Mouse (Mus musculus) kidney, postnatal 14 days (tissue): ENCODE data around the gene Tle3.

Source experiments
- DNase-seq: peaks from one replicate; pipeline ENCODE4 v3.0.0; 2022; ENCODE audit warnings: mixed read lengths

The Tle3 gene

DNA sequence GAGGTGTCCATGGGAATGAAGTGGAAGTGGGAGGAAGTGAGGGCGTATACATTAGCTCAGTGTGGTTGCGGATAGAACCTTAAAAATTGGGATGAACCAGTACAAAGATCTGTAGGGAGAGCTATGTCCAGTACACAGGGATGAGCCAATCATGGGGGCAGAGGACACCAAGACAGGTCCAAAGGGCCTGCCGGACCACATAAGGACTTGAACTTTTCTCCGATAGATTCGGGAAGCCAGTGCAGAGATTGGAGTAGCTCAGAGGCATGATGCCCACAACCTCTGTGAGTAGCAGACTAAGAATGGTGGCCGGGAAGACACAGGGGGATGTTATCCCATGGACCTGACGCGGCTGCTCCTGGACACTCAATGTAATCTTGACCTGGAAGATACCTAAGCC is 12.0 kb upstream of the Tle3 start:
- no peak for DNase-seq

DNA sequence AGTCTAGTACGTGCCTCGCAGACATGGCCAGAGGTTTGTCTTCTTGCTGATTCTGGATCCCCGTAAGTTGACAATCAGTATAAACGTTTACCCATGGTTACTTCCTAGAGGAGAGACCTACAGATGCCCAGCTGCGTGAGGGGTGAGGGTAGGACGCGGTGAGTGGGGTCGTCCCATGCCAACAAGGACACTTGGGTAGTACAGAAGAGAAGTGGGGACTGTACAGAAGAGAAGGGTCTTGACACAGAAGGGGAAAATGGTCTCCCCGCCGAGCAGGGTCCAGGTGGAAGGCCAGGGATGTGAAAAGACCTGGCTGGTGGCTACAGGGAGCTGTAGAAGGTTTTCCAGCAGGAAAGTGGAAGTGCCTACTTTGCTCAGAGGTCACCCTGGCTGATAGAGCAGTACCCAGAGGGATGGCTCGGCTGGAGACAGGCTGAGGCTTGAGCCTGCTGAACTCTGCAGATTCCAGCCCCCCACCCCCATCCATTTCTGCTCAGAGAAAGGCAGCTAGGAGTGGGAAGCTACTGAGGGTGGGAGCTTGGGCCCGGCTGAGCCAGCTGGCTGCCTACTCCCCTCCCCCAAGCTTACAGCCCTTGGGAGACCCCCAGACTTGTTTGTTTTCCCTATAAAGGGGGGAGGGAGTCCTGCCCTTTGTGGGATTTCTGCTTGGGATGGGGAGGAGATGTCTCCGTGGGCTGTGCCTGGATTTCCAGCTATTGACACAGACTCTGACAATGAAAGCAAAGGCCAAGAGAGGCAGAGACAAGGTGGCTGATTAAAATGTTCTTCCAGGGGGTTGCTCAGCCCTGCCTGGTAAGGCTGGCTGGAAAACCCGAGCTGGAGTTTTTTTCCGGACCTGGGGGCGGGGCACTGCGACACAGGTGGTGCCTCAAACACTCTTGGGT is 11.2 kb upstream of the Tle3 start:
- DNase-seq: peak; percentile 70

DNA sequence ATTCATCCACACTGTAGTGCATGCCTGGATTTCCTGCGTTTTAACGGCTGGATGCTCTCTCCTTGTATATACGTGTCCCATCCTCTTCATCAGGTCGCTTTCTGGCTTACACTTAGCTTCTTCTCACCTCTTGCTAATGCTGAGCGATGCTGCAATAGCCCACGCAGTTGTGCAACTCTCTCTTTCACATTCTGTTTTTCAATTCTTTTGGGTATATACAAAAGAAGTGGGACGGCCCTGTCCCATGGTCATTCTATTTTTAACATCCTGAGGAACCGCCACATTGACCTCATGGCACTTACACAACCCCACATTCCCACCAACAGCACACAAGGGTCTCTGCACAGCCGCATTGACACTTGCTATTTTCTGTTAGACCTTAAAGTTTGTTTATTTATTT is 9.0 kb upstream of the Tle3 start:
- no peak for DNase-seq

DNA sequence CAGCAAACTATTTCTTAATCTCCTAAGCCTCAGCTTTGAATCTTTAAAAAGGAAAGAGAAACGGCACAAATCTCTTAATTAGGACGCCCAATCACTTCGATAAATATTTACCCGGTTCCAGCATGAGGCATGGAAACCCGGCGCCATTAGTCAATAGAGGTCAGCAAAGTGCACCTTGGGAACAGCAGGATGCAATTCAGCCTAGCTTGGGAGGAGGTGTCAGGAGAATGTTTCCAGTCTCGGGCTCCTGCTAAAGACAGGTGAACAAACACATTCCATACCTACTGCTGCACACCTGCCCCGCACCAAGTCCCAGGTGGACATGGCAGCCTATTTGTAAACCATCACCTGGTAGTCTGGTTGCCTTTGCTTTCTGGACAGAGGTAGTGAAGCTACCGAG is 6.1 kb upstream of the Tle3 start:
- DNase-seq: no peak

DNA sequence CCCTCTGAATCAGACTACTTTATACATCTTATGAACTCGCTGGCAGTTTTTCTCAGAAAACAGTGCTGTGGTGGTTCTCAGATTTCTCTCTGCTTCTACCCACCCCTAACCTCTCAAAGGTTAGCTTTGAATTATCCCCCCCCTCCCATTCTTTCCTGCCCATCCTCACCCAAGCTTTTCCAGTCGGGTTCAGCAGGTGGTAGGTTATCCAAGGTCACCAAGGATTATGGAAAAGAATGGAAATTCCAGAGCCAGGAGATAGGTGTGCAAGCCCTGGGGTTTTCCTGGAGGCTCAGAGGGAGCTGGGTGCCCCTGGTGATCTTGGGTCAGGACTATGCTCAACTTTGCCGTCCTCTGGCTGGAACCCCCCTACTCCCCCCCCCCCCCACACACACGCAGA is 5.0 kb upstream of the Tle3 start:
- no peak for DNase-seq

DNA sequence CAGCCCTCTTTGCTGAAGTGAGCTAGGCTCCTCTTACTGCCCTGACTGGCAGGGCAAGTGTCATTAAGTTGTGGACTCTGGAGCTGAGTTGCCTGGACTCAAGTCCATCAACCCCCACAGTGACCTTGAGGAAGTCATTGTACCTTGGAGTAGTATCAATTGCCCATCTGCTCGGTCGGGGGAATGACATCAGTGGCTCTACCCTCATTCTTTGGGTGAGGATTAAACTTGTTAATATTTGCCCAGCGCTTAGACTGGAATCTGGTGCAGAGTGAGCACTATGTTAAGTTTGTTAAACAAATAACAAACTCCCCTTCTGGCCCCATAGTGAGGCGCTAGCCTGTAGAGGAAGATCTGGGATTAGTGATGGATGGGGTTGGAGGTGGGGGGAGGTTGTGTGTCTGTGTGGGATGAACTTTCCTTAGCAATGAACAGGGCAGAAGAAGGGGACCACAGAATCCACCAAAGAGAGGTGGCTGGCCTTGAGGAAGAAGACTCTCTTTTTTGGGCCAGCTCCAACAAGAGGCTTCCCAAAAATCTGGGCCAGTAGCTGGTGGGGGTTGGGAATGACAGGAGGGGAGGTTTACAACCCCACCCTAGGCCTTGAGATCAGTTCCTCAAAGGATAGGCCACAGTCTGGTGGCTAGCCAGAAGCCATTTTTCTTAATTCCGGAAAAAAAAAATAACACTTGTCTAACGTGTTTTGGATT is 4.2 kb upstream of the Tle3 start:
- peak; percentile 80 for DNase-seq

DNA sequence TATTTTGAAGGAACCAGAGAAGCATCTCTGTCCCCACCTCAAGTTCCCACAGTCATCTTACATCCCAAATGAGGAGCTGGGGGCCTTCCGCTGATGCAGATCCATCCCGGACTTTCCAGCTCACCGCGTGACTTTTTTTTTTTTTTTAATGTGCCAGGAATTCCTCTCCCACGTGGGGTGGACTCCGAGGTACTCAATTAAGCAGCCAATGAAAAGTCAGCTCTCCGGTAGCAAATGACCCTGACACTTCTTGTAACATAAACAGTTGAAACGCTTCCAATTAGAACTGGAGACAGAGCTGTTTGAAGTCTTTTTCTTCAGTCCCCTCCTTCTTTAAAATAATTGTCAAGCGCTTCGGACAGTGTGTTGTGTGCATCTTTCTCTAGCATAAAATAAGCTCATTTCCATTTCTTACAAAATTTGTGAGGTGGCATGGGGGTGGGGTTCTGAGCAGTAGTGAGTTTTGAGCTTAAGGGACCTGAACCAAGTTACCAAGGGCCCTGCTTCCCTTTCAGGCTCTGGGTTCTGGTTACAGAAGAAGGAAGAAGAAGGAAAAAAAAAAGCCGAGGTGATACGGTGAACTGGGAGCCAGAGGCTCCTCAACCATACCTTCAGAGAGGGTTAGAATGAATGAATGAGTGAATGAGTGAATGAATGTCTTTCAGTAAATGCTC is 3.5 kb upstream of the Tle3 start:
- DNase-seq: peak; percentile 93

DNA sequence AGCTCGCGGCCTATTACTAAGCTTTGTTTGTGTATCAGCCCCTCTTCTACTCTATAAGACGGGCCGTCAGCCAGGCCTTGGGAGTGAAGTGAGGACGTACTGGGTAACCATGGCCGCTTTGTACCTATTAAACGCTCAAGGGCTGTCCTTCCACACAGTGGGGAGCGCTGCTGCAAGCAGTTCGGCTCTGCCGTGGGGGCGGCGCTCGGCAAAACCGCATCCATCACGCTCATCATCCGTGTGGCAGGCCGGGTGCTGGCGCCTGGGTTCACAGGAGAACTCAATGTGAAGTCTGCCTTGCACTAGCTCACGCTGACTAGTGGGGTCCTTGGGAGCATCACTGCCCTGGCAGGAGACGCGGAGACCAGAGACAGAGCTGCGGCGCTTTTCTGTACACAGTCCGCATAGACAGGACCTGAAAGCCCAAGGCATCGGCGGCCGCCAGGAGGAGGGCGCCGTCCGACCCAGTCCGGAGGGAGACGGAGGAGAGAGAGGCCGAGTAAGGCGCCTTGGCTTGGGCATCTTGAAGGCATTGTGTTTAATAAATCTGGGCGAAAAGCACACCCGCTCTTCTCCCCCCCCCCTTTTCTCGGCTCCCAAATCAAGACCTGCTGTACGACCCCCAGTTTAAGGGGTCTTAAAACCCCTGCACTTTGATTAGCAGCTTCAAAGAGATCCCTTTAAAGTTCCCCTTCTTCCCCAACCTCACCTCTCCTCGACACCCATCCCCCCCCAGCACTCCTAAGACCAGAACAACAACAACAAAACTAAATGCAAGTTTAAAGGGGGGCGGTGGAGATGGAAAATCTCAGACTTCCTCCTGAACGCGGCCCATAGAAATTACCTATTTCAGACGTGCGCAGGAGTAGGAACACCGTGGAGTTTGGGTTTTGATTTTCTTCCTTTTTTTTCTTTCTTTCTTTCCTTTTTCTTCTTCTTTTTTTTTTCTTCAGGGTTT is 2.6 kb upstream of the Tle3 start:
- DNase-seq: peak; percentile 47

DNA sequence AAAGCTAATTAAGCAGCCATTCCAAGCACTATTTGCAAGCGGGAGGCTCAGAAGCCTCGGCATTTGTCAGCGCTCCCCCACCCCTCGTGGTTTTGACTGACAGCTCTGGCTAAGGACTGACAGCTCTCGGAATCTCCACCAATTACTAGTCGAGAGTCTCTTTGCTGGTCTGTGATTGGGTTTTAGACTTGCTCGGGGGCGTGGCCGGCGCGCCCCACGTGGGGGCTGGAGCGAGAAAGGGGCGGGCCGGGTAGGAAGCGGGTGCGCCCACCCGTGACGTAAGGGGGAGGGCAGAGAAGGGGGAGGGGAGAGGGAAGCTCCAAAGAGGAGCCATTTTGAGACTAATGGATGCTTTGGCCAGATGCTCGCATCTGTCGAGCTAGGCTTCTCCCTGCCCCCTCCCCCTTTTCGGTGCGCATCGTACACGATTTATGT is 1.7 kb upstream of the Tle3 start:
- DNase-seq: peak; percentile 98

DNA sequence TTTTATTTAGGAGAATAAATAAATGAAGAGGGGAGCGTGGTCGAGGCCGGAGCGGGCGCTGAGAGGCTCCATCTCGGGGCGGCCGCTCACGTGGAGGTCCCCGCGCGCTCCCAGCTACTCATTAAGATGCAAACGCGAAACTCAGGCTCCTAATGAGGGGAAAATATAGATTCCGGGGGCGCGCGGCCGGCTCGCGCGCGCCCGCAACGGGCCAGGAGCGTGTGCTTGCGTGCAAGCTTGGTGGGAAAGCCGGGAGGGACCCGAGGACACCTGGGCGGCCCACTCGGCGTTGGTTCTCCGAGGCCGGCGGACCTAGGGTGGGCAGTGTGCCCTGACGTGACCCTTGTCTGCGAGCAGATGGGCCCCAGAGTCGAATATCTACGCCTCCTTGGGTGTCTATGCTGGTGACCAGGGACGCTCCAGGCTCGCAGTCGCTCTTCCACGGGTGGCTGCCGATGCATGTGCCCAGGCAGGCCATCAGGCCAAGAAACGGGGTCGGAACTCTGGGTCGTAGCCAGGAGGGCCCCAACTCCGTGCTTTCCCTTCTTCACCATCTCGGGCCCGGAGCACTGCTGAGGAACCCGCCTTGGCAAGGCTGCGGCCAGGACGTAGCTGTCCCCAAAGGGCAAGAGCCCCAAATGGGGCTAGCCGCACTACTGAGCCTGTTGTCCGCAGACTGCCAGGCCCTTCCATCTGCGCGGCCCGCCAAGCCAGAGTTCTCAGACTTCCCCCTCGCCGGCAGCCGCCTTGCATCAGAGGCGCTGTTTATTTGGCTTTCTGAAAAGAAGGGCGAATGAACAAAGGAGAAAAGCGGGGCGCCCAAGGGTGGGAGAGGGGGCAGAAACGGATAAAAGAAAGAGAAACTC is 1.0 kb upstream of the Tle3 start:
- DNase-seq: peak; percentile 83

DNA sequence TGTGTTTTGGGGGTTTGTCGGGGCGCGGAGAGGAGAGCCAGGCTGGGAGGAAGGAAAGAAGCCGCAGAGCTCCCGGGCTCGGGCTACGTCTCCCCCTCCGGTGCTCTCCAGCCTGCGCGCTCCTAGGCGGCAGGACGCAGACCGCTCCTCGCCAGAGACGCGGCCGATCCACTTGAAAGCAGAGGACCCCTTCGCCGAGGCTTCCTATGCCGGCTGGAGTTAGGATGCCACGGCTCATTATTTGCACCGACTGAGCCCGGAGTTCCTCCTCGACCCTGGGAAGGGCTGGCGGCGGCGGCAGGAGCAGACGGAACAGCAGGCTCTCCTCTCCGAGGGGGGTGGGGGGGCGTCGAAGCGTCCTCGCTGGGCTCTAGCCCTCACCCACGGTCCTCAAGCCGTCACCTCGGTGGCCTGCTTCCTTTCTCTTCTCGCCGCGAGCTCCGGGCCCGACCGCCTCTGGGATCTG is 377 bp downstream of the Tle3 start:
- DNase-seq: no peak

DNA sequence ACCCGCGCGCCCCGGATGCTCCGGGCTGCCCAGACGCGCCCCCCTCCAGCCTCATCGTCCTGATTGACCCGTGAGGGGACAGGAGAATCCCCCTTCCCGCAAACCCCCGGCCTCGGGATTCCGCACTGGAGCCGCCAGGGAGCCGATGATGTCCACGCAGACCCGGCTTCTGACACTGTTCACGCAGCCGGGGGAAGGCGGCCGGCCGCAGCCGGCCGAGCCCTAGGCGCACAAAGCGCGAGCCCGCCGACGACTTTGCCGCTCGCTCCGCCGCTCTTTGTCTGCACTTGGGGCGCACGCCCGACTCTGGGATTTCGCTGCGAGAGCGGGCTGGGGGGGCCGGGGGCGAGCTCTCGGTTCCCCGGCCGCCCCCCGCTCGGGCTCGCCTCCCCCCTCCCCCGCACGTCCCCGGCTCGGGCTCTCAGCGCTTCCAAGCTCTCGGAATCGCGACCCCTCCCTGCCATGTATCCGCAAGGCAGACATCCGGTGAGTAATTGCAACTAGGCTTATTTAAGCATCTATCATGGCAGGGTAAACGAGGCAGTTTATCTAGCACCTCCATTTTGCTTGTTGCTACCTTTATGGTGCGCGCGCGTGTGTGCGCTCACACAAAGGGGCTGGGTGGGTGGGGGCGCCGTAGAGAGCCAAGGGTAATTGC is 939 bp downstream of the Tle3 start:
- DNase-seq: peak; percentile 69

DNA sequence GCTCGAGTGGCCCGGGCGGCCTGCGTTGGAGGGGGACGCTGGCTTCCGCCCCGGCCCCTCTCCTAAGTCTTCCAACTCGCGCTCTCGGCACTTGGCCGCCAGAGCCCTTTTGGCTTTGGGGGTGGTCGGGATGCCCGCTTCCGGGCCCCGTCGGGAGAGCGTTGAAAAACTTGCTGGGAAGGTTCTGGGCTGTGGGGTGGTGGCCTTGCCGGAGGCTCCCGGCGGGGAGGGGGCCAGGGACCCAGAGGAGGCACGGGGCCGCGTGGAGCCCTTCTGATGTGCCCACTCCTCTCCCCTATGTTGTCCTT is 1.4 kb downstream of the Tle3 start:
- DNase-seq: no peak

DNA sequence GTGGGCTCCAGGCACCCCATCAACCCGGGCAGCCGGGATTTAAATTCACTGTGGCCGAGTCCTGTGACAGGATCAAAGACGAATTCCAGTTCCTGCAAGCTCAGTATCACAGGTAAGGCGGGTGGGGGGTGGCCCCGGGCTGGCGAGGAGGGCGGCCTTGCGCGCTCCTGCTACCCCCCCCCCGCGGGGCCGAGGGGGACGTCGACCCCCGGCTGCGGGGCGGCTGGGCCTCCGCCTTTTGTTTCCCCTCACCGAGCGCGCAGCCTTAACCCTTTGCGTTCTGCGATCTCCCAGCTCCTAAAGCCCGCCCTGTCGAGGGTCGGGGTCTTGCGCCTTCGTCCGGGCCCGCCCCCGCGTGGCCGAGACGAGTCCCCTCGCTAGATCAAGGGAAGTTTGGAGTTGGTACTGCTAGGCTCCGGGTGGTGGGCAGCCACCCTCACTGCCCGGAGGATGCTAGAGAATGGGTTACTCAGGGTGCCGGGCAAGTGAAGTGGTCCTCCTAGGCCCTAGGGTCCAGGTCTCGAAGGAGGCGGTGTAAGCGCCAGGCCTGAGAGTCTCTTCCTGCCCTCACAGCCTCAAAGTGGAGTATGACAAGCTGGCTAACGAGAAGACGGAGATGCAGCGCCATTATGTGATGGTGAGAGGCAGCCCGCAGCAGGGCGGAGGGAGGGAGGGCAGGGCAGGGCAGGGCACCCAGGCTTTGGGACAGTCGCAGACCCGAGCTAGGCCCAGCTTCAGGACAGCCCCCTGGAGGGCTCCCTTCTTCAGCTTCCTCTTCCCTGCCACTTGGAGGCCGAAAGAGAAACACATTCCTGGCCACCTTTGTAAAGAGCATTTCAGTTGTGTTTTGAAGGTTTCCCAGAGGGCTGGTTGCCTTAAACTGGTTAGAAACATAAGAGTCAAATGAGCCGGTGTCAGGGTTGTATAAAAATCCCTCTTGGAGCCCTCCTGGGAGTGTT is 2.1 kb downstream of the Tle3 start:
- DNase-seq: peak; percentile 56

DNA sequence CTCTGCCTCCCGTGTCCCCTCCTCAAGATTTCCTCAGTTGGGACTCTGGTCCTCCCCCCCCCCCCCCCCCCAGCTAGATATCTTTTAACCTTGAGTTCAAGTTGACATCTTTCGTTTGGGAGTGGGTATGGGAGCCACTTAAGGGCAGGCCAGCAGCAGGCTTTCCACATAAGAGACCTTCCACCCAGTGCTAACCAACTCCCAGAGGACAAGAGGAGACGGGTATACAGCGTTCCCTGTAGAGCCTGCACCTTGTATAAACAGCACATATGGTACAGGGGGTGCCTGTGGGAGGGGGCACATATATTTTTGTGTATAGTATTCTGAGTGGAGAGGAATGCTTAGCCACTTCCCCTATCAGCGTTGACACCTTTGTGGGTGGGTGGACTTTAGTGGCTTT is 2.8 kb downstream of the Tle3 start:
- DNase-seq: no peak

DNA sequence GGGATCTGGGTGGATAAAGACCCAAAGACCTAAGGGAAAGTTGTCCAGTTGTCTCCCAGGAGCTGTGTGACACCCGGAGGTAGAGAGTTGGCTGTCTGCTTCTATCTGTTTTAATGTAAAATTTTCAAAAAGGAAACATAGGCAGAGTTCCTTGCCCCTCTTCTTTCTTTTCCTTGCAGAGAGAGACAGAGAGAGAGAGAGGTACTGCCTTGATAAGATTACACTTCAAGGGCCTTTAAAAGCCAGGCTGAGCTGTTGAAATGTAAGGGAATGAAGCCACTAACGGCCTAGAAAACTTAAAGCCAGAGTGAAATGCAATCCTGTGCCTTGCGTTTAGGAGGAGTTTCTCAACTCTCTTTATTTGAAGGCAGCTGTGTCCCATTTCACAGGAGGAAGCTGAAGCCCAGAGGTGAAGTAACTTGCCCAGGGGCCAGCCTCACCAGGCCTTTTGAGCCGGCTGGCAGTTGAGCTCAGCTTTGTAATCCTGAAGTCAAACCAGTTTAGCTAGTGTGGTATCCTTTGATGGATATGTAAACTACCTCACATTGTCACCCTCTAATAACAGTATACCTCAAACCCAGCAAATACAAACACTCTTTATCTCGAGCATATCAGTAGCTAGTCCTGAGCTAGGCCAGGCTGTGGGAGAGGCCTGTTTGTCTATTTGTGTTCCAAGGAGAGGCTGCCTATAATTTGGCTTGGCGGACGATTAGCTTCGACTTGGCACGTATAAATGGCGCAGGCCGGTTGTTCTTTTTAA is 3.8 kb downstream of the Tle3 start:
- DNase-seq: no peak

DNA sequence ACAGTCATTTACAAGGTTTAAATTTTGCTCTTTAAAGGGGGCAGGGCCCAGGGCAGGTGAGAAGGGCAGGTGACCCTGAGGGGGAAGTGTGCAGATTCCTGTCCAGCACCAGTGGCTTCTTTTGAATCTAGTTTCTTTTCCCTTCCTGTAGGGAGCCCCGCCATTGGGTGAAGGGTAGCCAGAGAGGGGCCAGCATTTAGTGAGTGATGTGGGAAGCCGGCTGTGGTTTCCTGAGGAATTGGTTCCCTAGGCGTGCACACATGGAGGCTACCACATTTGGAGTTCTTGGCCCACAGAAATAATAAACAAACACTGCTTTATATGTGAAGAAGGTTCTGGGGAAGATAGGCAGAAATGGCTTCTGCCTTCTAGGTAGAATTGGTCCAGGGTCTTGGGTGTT is 4.5 kb downstream of the Tle3 start:
- DNase-seq: no peak

DNA sequence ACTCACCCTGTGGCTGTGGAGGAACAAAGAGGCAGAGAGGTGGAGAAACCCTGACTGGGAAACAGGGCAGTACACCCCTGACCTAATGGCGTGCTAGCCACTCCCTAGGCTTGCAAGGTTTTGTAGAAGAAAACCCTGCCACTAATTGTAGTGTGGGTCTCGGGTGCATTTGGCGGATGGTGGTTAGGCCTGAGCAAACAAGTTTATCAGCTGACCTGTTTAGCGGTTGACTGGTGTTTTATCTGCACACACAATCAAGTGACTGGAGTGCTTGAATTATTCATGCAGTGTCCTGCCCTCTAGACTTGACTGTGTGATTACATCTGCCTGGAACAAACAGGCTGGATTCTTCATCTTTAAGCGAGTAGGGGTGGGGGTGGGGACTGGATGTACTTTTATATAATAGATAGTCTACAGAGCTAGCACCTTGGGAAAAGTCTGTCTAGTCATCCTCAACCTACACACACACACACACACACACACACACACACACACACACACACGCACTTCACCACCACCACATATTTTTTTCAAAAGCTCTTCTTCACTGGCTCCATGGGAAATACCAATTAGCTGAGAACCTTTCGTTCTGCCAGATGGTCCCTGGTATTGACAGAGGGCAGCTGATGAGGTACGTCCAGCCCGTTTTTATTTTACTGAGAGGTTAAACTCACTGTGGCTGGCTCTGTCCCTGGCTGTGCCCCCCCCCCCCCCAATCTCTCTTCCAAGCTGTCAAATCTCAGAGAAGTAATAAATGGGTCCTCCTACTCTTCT is 5.7 kb downstream of the Tle3 start:
- peak; percentile 62 for DNase-seq
